Mouse (Mus musculus) kidney, adult 8-10 months (tissue): ENCODE data around the gene Fut8.

Experiments
- DNase-seq, 2 experiments: peaks; one replicate each; pipeline ENCODE4 v3.0.0; 2022

The Fut8 gene

DNA sequence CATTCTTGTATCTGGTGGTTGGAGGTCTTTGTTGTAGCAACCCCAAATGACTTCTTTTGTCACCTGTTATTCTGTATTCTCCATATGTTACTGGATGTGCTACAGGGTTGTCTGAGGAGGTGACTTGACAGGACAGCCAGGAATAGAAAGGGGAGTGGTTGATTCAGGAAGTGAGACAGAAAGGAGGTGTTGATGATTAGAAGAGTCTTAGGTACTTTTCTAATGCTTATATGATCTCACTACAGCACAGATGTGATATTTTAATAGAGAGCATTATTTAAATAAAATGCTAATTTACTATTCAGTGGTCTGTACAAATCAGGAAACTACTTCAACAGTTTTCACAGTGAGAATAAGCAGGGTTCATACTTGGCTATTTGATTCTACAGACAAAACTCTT lies 71.6 kb downstream of the Fut8 start:
- DNase-seq, result no peak

DNA sequence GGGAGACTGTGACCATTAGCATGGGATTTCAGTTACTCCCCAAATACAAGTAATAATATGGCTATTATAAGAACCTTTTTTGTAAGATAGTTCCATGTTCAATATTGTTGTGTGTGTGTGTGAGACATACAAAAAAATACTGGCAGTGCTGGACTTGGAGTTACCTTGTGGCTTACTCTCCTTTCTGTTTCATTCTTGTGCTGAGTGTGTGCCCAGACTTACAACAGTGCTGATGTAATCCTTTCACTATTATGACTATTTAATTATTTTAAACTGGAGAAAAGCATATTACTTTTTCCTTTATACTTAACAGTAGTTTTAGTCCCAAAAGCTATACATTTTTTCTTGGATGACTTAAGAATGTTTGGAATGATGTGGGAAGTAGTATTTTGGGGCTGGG lies 75.6 kb downstream of the Fut8 start:
- DNase-seq, result no peak

DNA sequence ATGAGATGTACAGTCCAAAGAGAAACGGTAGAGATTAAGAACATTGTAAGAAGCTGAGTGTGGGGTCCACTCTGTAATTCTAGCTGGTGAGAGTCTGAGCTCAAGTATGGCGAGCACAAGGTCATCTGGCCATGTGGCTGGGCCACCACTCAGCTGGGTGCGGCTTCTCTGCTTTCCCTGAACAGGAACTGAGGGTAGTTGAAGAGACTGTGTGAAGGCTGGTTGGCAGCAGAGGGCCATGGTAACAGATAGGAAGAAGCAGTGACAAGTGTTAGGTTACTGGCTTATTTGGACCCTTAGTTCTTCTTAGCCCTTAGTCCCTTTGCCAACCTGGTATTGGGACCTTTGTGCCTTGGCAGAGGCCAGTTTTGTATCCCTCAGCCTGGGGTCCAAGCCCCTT lies 86.2 kb downstream of the Fut8 start:
- no peak for DNase-seq

DNA sequence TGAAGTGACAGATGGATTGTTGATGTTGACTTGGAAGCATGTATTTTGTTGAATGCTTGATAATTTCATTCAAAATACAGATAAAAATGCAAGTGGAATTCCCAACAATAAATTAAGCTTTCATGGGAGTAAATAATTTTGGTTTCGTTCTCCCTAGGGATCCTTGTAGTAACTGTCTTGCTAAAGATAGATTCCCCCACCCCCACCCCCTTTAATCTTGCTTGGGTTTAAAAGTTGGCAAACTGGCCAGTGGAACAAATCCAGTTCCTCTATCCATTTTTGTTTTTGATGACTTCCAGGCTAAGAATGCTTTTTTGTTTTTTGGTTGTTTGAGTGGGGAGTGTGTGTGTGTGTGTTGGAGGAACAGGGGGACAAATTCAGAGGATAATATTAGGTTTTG lies 108.6 kb downstream of the Fut8 start:
- no peak for DNase-seq

DNA sequence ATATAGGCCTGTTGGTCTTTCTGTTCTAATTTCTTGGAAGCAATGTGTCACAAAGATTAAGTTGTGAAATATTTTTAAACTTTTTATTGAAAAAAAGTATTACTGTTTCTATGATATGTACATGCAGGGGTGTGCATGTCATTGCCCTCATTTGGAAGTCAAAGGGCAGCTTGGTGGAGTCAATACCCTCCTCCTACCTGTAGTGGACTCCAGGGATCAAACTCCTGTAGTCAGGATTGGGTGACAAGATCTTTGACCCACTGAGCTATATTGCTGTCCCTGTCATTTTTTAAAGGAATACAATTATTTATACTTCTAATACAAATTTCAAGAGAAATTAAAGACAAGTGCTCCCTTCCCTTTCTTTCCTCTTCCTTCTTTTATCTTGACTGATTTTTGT lies 111.6 kb downstream of the Fut8 start:
- DNase-seq, result peak in 1 of 2 experiments; percentile 4

DNA sequence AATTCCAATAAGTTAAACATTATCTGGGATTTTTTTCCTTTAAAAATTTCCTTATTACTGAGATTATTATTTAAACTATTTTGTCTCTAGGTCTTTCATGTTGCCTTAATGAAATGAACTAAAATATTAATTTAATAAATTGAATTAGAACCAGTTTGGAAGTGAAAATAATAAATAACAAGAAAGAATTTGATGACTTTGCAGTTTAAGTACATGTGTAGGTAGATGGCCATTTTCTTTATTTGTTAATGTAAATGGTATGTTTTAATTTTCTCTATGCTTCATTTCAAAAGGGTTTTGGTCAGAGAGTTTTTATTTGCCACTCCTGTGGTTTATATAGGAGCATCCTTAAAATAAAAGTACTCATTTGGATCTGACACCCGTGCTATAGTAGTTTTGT lies 177.8 kb downstream of the Fut8 start:
- no peak for DNase-seq

DNA sequence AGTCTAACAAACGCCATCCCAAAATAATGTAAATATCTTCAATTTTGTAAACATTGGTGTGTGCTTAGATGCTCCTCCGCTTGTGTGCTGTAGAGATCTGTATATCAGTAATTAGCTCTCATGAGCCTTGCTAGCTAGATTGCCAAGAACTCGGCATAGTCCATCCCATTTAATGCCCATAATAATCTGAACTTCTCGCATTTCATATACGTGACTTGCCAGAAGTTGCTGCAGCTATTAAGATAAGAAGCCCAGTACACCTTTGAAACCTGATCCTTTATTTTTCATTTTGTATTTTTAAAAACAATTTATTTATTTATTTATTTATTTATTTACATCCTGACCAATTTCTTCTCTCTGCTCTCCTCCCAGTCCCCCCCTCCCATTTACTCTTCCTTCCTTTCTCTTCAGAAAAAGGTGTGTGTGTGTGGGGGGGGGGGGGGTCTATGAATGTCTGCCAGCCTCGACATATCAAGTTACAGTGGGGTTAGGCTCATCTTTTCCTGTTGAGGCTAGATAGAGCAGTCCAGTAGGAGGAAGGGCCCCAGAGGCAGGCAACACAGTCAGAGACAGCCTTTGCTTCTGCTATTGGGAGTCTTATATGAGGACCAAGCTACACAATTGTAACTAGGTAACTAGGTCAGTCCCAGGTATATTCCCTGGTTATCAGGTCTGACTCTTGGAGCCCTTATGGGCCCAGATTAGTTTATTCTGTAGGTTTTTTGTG lies 183.9 kb downstream of the Fut8 start:
- no peak for DNase-seq

DNA sequence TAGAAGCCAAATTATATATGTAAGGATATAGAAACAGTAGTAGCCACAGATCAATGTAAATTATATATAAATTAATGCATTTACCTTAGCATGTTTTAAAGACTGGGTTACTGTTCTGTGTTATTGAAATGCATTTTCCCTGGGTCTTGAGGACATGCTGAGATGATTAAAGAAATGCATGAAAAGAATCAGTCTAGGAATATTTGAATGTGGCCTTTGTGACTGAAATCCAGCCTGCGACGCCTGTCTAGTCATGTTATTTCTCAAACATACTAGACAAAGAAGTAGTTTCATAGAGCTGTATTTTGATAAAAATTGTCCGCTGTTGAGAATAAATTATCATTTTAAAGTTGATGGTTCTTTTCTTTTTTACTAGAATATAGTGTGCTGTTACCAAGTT lies 188.2 kb downstream of the Fut8 start:
- no peak for DNase-seq

DNA sequence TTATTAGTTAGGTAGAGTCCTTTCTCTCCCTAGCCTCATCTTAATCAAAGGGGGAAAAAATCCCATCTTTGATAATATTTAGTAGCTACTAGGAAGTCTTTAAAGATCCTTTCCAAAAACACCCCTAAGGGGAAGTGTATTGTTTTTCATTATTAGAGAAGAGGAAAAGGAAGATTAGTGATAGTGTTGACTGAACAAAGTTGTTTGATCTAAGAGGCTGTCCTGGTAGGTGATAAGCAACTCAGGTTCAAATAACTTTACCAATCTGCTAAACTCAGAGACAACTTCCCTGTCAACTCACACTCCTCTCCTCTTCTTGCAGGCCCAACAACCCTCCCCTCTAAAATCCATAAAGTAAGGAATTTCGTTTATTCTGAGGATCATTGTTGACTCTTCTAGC lies 190.2 kb downstream of the Fut8 start:
- no peak for DNase-seq

DNA sequence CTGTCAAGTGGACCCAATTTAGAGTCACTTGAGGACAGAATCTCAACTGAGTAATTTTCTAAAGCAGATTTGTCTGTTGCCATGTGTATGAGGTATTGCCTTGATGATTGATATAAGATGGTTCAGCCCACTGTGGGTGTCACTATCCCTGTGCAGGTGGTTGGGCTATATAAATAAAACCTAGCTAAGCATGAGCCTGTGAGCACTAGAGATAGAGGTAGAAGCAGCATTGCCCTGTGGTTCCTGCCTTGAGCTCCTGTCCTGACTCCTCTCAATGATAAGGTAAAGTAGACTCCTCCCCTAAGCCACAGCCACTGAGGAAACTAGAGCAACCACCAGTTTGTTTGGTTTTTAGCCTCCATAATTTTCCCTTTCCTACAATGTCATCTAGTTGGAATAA lies 191.5 kb downstream of the Fut8 start:
- DNase-seq, result no peak

DNA sequence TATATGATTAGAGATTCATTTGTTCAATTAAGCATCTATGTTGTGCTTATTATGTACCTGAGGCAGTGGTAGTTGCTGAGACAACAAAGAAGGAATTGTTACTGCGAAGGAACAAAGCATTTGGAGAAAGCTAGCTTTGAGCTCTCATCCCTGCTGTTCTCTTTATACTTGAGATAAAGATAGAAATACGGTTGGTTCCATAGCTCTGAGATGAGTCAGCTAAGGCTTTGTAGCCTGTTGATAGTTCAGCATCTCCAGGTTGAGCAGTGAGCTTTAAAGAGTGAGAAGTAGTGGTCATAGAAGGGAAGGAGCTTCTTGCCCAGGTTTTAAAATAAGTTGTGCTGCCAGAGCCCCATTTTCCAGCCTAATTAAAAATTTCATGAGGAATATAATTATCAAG lies 198.8 kb downstream of the Fut8 start:
- DNase-seq, result no peak

DNA sequence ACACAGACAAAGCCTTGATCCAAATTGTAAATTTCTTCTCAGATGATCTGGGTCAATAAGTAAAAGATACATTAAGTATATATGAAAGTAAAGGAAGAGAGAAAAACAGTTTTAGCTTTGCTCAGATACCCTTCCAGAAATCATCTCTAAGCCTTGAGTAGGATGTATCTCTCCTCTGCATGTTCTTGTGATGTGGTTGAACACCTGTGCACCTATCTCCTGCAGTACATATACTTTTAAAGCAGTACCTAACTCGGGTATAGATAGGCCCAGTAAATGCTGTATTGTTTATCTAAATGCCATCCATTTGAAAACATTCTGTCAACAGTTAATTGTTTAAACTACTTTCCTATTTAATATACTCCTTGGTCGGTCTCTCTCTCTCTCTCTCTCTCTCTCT lies 212.9 kb downstream of the Fut8 start:
- DNase-seq, result no peak

DNA sequence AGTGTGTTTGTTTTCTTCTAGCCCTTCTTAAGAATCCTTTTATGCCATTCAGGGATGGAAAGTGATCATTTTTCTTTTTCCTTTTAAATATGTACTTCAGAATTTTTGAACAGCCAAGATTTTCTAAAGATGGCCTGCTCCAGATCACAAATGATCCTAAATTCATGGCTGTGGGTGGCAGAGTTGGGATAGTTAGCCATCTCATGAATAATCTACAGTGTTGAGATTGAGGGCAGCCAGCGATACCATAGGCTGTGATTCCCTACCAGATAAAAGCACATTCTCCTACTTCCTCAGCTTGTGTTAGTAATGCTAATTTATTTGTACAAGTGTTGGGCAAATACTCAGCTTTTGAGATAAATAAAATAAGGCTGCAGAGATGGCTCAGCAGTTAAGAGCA lies 228.3 kb downstream of the Fut8 start:
- no peak for DNase-seq

DNA sequence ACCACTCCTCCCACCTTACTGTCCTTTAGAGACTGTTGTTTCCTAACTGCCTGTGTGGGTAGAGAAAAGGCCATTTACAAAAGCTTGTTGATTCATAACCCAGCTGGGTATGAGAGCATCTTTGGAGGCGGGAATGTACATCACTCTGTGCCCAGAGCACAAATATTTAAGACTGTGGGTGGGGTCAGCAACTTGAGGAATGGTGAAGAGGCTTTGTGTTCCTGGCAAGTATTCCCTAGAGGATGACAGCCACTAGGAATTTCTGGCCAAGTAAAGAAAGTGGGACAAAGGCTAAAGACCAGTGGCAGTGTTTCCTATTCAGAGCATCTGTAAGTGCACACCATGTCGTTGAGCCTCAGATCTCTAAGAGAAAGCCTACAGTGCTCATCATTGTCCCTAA lies 242.0 kb downstream of the Fut8 start:
- DNase-seq, result no peak

DNA sequence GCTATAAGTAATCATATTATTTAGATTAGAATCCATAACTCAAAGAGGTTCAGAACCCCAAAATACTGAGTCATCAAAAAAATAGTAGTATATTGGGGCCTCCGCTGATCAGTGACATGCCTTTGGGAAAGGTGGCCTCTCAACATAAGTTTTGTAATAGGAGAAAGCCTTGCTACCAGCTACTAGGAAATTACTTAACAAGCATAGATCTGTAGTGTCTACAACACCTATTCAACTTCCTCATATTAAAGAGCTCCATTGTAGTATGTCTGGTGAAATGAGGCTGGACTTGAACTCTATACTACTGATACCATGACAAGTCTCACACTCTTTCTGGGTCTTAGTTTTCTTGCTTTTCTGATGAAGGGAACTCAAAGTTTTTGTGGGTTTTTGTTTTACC lies 243.2 kb downstream of the Fut8 start:
- DNase-seq, result no peak

DNA sequence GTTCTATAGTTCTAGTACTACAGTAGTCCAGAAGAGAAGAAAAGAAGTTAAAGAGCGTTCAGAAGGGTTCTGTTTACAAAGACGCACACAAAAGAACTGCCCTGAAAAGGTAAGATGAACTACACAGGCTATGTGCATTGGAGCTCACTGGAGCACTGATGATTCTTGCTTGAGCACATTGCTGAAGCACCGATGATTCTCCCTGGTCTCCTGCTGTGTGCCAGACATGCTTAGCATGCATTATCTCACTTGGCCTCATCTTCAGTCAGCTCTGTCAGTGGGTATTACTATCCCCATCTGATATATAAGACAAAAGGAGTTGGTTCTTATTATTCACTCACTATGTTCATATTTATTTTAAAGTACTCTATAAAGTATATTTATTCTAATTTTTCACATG lies 243.9 kb downstream of the Fut8 start:
- no peak for DNase-seq

DNA sequence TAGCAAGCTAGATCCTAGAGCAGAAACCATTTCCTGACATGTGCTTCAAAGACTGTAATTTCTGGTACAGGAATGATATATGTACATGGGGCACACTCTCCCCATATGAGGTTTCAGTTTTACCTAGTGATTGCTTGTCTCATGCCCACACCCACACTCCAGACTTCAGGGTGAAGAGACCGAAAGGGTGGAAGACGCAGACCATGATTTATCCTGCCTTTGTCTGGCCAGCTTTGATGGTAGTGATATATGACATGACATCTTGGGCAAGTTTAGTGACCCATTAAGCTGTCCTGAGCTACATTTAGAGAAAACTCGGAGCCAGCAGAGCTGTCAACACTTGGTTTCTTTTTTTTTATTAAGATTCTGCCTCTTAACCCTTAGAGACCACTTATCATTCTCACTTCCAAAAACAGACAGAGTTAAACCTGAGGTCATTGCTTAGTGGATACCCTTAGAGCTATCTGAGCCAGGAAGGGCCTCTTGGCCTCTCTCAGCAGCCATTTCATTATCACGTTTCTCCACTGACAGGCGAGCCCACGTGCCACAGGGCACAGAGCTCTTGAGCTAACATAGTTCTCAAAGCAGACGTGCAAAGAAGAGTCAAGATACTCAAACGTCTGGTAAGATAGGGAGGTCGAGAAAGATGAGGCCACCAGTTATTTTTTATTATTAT lies 245.4 kb downstream of the Fut8 start:
- no peak for DNase-seq

DNA sequence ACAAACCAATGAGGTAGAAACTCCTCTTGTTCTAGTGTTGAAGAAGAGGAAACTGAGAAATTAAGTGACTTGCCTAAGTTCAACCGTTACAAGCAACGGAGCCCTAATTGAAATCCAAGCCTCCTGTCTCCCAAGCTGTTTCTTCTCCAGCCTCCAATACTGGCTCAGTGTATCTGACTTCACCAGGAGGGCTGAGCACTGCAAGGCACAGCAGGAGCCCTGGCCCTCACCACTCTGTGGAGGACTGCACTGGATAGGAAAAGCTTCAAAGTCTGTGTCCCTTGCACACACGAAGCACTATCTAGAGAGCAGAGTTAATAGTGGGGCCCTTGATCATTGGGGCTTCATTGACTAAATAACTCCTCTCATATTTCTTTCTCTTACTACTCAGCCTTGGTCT lies 246.8 kb downstream of the Fut8 start:
- DNase-seq, result no peak

DNA sequence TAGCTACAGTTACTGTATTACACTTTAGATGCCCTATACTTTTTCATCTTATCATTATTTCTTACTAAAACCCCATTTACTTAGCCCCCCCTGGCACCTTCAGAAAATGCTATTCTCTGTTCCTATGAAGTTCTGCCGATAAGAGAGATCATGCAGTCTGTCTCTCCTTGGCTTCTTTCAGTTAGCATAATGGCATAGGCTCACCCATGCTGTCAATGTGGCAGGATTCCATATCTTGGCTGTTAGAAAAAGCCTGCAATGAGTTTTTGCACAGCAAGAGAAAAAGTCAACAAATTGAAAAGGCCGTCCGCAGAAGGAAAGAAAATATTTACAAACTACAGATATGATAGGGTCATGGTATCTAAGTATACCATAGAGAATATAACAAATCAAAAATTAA lies 253.6 kb downstream of the Fut8 start:
- DNase-seq, result no peak

DNA sequence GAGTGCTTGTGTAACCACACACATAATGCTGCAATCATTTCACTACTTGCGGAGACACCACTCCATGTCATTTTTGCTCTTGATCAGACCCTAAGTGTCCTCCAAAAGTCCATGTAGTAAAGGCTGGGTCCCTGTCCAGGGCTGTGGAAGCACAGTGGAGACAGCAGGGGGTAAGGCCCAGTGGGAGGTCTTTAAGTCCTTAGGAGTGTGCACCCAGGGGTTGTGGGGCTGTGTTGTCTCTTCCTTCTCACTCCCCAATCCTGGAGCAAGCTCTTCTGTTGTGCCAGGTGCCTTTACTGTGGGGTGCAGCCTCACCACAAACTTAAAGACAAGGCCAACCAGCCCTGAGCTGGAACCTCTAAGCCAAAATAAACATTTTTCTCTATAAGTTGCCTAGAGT lies 257.9 kb downstream of the Fut8 start:
- no peak for DNase-seq

DNA sequence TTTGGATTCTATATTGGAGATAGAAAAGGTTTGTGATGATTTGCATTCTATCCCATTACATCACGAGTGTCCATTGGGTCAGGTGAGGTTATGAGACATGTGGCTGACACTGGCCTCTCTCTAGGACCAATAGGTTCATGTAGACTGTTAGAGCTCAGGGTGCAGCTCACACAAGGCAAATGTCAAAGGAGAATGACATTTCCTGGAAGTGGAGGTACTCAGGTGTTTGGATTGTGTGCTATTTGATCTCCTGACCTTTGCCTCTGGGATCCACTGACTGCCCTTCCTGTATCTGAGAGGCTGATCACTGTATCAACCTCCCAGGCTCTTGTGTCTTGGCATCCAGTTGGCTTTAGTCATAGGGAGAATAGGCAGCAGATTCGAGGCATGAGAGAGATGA lies 260.2 kb downstream of the Fut8 start:
- DNase-seq, result no peak

DNA sequence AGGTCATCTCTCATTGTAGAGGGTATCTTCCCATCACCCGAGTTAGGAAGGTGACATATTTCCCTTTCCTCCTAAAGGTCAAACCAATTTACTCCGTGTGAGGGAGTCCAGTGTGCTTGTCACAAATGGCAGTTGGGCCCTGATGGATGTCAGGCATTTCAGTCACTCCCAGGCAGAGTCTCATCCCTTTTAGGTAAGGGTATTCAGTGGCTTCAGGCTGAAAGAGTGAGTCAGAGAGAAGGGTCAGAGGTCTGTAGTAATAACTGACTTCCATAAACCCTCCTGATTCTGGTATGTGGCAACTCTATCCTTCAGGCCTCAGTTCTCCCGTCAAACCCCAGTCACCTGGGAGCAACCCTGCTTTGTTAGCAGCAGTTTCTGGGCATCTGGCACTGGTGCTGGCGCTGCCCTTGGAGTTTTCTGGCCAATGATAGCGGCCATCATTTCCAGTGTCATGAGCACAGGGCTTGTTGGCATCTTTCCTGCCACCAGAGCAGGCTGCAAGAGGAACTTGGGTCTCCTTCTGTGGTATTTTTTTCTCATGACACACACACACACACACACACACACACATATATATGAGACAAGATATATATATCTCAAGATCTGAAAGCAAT lies 262.6 kb downstream of the Fut8 start:
- DNase-seq, result no peak

DNA sequence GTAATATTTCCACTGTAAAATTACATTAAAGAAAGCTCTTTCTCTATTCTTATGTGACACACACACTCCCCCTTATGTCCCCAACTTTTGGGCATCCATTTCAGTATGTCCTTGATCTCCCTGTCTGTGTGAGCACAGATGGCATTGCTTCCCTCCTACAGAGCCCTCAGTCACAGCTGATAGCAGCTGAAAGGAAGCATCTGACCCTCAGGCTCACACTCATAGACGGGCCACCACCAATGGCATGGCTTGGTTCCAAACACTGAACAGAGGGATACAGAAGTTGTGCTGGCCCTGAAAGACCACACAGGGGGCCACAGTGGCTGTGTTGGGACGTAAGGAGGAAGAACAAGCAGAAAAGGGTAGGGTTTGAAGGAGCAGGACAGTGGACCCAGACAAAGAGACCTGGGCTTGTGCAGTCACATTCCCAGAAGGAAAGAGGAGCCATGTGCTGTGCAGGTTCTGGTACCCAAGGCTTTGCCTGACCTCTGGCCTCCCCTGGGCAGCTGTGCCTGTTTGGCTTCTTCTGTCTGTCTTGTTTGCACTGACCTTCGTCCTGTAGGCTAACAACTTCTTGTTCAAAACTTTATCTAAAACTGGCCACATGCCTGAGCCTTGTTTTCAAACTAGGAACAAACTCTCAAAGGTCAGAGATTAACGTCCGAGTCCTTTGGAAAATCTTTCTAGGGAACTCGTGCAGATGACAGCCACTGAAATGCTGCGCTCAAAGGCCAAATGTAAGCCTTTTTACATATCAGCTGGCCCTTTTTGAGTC lies 263.7 kb downstream of the Fut8 start:
- peak; percentile 68 to 79 for DNase-seq

DNA sequence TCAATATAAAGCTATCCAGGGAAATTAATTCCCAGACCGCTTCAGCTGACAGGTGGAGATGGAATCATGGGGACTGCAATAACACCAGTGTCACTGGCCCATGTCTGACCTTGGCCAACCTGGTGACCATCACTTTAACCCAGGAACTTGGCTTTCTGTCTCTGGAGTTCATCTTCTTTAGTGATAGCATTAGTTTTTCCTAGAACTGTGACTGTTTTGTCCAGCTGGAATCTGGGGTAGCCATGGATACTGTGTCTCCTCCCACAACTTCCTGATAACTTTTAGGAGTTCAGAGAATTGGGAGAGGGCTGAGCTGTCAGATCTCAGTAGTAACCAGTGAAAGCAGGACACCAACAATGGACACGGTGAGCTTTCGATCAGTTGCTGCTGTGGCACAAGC lies 264.3 kb downstream of the Fut8 start:
- DNase-seq, result no peak
